Mouse (Mus musculus) kidney, postnatal 0 days (tissue): ENCODE measurements around the gene Nlrp9b. TPM values are rescaled to one million over a fixed set of nuclear protein-coding genes. Genes with fewer than 3 reads are reported as not detected.
"Not testable (repeated sequence)": the region's sequence is repeated elsewhere in the genome, so short reads cannot be mapped to it uniquely, and the experiment has no call there.

Experiments
- ATAC-seq: fragments of 200-750 bp; cut with Nextera tagmentation; replicated peaks from 2 replicates; pipeline ENCODE4 v1.8.0; 2017; ENCODE audit warnings: low read depth, moderate number of reproducible peaks, moderate TSS enrichment, moderate library complexity; ENCODE audit not compliant: low FRiP score
- DNase-seq: peaks from one replicate; pipeline ENCODE4 v3.0.0-alpha.2; 2016; ENCODE audit warnings: low spot score
- H3K27ac ChIP-seq: fragments of 300-500 bp; sonication (generic); 2 replicates; pipeline ENCODE4 v1.5.1; 2014; ENCODE audit warnings: mild to moderate bottlenecking
- H3K27me3 ChIP-seq: fragments of 300-500 bp; sonication (generic); 2 replicates; pipeline ENCODE4 v1.6.1; 2014; ENCODE audit warnings: low read length, mixed read lengths; ENCODE audit not compliant: insufficient read depth
- H3K36me3 ChIP-seq: fragments of 300-500 bp; sonication (generic); 2 replicates; pipeline ENCODE4 v1.6.1; 2014; ENCODE audit warnings: low read length, mixed read lengths; ENCODE audit not compliant: insufficient read depth
- H3K4me1 ChIP-seq: fragments of 300-500 bp; sonication (generic); replicated peaks from 2 replicates; pipeline ENCODE4 v1.6.1; 2014; ENCODE audit warnings: antibody characterized with exemption, low read length, mixed read lengths; ENCODE audit not compliant: insufficient read depth
- H3K4me2 ChIP-seq: fragments of 300-500 bp; sonication (generic); 2 replicates; pipeline ENCODE4 v1.6.1; 2014; ENCODE audit warnings: mild to moderate bottlenecking, low read length, moderate library complexity, mixed read lengths
- H3K4me3 ChIP-seq: fragments of 300-500 bp; sonication (generic); replicated peaks from 2 replicates; pipeline ENCODE4 v1.5.1; 2014; ENCODE audit warnings: low read depth, low read length
- H3K9ac ChIP-seq: fragments of 300-500 bp; sonication (generic); 2 replicates; pipeline ENCODE4 v1.6.1; 2014; ENCODE audit warnings: low read depth, low read length
- H3K9me3 ChIP-seq: fragments of 300-500 bp; sonication (generic); replicated peaks from 2 replicates; pipeline ENCODE4 v1.6.1; 2016; ENCODE audit warnings: low read length, inconsistent platforms, mixed read lengths
- CTCF ChIP-seq: IDR thresholded peaks from 2 replicates; pipeline ENCODE4 v1.5.1; 2016; ENCODE audit warnings: antibody characterized with exemption, low read depth, mild to moderate bottlenecking, moderate library complexity
- WGBS: fragments of 180-500 bp; shearing (Covaris S2); extraction: QIAGEN DNeasy Blood & Tissue Kit; methylation state at CpG from one replicate; pipeline ENCODE4 v1.1.7; 2014; 5-methylcytosine and 5-hydroxymethylcytosine counted together
- polyA plus RNA-seq: library from polyadenylated mRNA; unstranded; fragments of >200 nt; fragmentation: Nextera tagmentation; extraction: Ambion mirVana; gene quantifications from 2 replicates; pipeline ENCODE4 v1.2.1, GENCODE M21; 2015

Gene Nlrp9b
- not detected in 2 replicates for polyA plus RNA-seq

- not testable (repeated sequence) for H3K9me3 ChIP-seq, ATAC-seq, H3K27ac ChIP-seq, H3K4me2 ChIP-seq, H3K4me3 ChIP-seq, H3K4me1 ChIP-seq, H3K9ac ChIP-seq, H3K36me3 ChIP-seq, H3K27me3 ChIP-seq, DNase-seq
- WGBS: 73% methylated on average over 8 of the region's 8 CpGs
Measured at GRCm38 (mm10) chr7:19991165-19991564, at the start of gene Nlrp9b. TSS of gene Nlrp9b (plus strand) at chr7:19991465.

- DNase-seq: no peak
- H3K4me3 ChIP-seq: no peak overlapping the region
- no peak for ATAC-seq
- H3K27me3 ChIP-seq: no peaks in the 10 kb centered on the region
- TF ChIP-seq CTCF: no peak
- H3K9ac ChIP-seq: no peak overlapping the region
- H3K4me2 ChIP-seq: no peak overlapping the region
- no peaks in the 10 kb centered on the region for H3K36me3 ChIP-seq
- H3K27ac ChIP-seq: no peak overlapping the region
- H3K9me3 ChIP-seq: no peaks in the 10 kb centered on the region
- 90% methylated on average over 8 of the region's 8 CpGs for WGBS
- no peaks in the 10 kb centered on the region for H3K4me1 ChIP-seq
Measured at GRCm38 (mm10) chr7:19944709-19945108, 46.6 kb upstream of the Nlrp9b start.

- no peak overlapping the region for H3K4me2 ChIP-seq
- H3K4me3 ChIP-seq: no peak overlapping the region
- WGBS: 91% methylated on average over 5 of the region's 5 CpGs
- no peaks in the 10 kb centered on the region for H3K27me3 ChIP-seq
- H3K9ac ChIP-seq: no peak overlapping the region
- H3K36me3 ChIP-seq: no peaks in the 10 kb centered on the region
- DNase-seq (no peak), ATAC-seq (no peak)
- H3K4me1 ChIP-seq: no peaks in the 10 kb centered on the region
- no peak overlapping the region for H3K27ac ChIP-seq
- no peaks in the 10 kb centered on the region for H3K9me3 ChIP-seq
- no peak for TF ChIP-seq CTCF
Measured at GRCm38 (mm10) chr7:19945201-19945600, 46.1 kb upstream of the Nlrp9b start.

- Histone ChIP-seq H3K9ac (no peak overlapping the region), H3K4me3 (no peak overlapping the region), H3K36me3 (no peaks in the 10 kb centered on the region), H3K4me1 (no peaks in the 10 kb centered on the region), H3K27ac (no peak overlapping the region), H3K27me3 (no peaks in the 10 kb centered on the region), H3K4me2 (no peak overlapping the region), H3K9me3 (no peaks in the 10 kb centered on the region)
- WGBS: 76% methylated on average over 13 of the region's 13 CpGs
- TF ChIP-seq CTCF: no peak
- DNase-seq: no peak
- ATAC-seq: no peak
Measured at GRCm38 (mm10) chr7:19945821-19946515, 45.3 kb upstream of the Nlrp9b start.

- 79% methylated on average over 12 of the region's 12 CpGs for WGBS
- Histone ChIP-seq H3K9ac (no peak overlapping the region), H3K4me2 (no peak overlapping the region), H3K27me3 (no peaks in the 10 kb centered on the region), H3K36me3 (no peaks in the 10 kb centered on the region), H3K4me1 (no peaks in the 10 kb centered on the region), H3K27ac (no peak overlapping the region), H3K9me3 (no peaks in the 10 kb centered on the region), H3K4me3 (no peak overlapping the region)
- no peak for DNase-seq
- TF ChIP-seq CTCF: no peak
- ATAC-seq: no peak
Measured at GRCm38 (mm10) chr7:19948956-19949355, 42.3 kb upstream of the Nlrp9b start.

GRCm38 (mm10) chr7:19949996-19950395, 41.3 kb upstream of the Nlrp9b start:
- Histone ChIP-seq H3K27me3 (no peaks in the 10 kb centered on the region), H3K4me1 (no peaks in the 10 kb centered on the region), H3K9ac (no peak overlapping the region), H3K4me2 (no peak overlapping the region), H3K27ac (no peak overlapping the region), H3K9me3 (no peaks in the 10 kb centered on the region), H3K36me3 (no peaks in the 10 kb centered on the region), H3K4me3 (no peak overlapping the region)
- DNase-seq (no peak), ATAC-seq (no peak)
- no peak for TF ChIP-seq CTCF
- WGBS: 62% methylated on average over 10 of the region's 10 CpGs

GRCm38 (mm10) chr7:19950589-19950988, 40.7 kb upstream of the Nlrp9b start, which contains the start of gene Igsf23:
TSS of gene Igsf23 (minus strand) at chr7:19950756.
- H3K4me2 ChIP-seq: no peak within 1 kb of the TSS
- no peak for TF ChIP-seq CTCF
- H3K27ac ChIP-seq: no peak within 1 kb of the TSS
- H3K36me3 ChIP-seq: no peaks in the 10 kb centered on the region
- 49% methylated on average over 9 of the region's 9 CpGs for WGBS
- H3K27me3 ChIP-seq: no peaks in the 10 kb centered on the region
- H3K9me3 ChIP-seq: no peaks in the 10 kb centered on the region
- H3K9ac ChIP-seq: no peak within 1 kb of the TSS
- DNase-seq: no peak
- H3K4me3 ChIP-seq: no peak within 1 kb of the TSS
- ATAC-seq: no peak
- no peaks in the 10 kb centered on the region for H3K4me1 ChIP-seq
